Mouse (Mus musculus) neural tube, embryonic 15.5 days (tissue): Measurements from ENCODE around the gene Stx1a. TPM values are rescaled to one million over a fixed set of nuclear protein-coding genes. Genes with fewer than 3 reads are reported as not detected.
"Not testable (repeated sequence)": the region's sequence is repeated elsewhere in the genome, so short reads cannot be mapped to it uniquely, and the experiment has no call there.

ENCODE experiments used
- ATAC-seq: fragments of 200-750 bp; cut with Nextera tagmentation; 2 replicates; pipeline ENCODE4 v1.8.0; 2017; ENCODE audit warnings: mild to moderate bottlenecking, moderate TSS enrichment, moderate library complexity; ENCODE audit not compliant: low FRiP score
- H3K27ac ChIP-seq: fragments of 300-500 bp; sonication (generic); replicated peaks from 2 replicates; pipeline ENCODE4 v1.5.1; 2015; ENCODE audit warnings: mild to moderate bottlenecking, inconsistent platforms
- H3K27me3 ChIP-seq: fragments of 300-500 bp; sonication (generic); replicated peaks from 2 replicates; pipeline ENCODE4 v1.6.1; 2015; ENCODE audit warnings: inconsistent platforms
- H3K36me3 ChIP-seq: fragments of 300-500 bp; sonication (generic); 2 replicates; pipeline ENCODE4 v1.6.1; 2015; ENCODE audit warnings: inconsistent platforms
- H3K4me1 ChIP-seq: fragments of 300-500 bp; sonication (generic); 2 replicates; pipeline ENCODE4 v1.6.1; 2015; ENCODE audit warnings: inconsistent platforms
- H3K4me2 ChIP-seq: fragments of 300-500 bp; sonication (generic); 2 replicates; pipeline ENCODE4 v1.6.1; 2015; ENCODE audit warnings: inconsistent platforms, mild to moderate bottlenecking, moderate library complexity
- H3K4me3 ChIP-seq: fragments of 300-500 bp; sonication (generic); replicated peaks from 2 replicates; pipeline ENCODE4 v1.5.1; 2015; ENCODE audit warnings: mild to moderate bottlenecking, inconsistent platforms
- H3K9ac ChIP-seq: fragments of 300-500 bp; sonication (generic); replicated peaks from 2 replicates; pipeline ENCODE4 v1.6.1; 2015; ENCODE audit warnings: mild to moderate bottlenecking, inconsistent platforms
- H3K9me3 ChIP-seq: fragments of 300-500 bp; sonication (generic); replicated peaks from 2 replicates; pipeline ENCODE4 v1.6.1; 2016; ENCODE audit warnings: inconsistent platforms
- WGBS: fragments of 180-500 bp; shearing (Covaris S2); methylation state at CpG from one replicate; pipeline ENCODE4 v1.1.7; 2015; ENCODE audit warnings: mixed read lengths; 5-methylcytosine and 5-hydroxymethylcytosine counted together
- polyA plus RNA-seq: library from polyadenylated mRNA; unstranded; fragments of >200 nt; fragmentation: Nextera tagmentation; extraction: Ambion mirVana; gene quantifications from 2 replicates; pipeline ENCODE4 v1.2.1, GENCODE M21; 2015

Stx1a gene
- polyA plus RNA-seq, 1 experiment from 2014 or later, result 141 TPM

DNA sequence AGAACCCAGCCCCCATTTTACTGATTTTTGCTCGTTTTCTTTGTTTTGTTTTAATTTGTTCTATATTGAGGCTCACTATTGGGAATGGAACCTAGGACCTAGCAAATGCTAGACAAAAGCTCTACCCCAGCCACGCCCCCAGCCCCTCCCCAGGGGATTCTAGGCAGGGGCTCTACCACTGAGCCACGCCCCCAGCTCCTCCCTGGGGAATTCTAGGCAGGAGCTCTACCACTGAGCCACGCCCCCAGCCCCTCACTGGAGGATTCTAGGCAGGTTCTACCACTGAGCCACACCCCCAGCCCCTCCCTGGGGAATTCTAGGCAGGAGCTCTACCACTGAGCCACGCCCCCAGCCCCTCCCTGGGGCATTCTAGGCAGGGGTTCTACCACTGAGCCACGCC is 26.0 kb downstream of the Stx1a start:
- not testable (repeated sequence) for H3K4me3 ChIP-seq, H3K4me2 ChIP-seq, H3K27me3 ChIP-seq, H3K27ac ChIP-seq, H3K4me1 ChIP-seq, H3K9me3 ChIP-seq, ATAC-seq, H3K9ac ChIP-seq
- H3K36me3 ChIP-seq, result peaks cover 78% of the 10 kb centered on the region
- 89% methylated on average over 6 of the region's 6 CpGs for WGBS

DNA sequence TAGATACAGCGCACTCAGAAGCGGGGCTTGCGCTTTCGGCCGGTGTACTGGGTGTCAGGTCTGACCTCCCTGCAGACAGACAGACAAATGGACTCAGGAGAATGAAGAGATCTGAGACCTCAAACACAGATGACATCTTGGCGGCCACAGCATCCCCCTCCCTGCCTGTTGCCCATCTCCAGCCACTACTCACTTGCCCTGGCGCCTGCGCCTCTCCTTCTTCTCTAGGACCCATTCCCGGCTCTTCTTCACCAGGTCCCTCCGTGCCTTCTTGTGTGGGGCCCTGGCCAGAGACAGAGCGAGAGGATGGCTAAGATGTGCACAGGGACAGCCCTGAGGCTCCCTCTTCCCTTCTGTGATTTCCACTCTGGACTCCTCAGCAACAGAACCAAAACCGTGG is 30.1 kb downstream of the Stx1a start:
- H3K9me3 ChIP-seq, result no peaks in the 10 kb centered on the region
- H3K4me1 ChIP-seq, result no peaks in the 10 kb centered on the region
- no peak overlapping the region for H3K4me2 ChIP-seq
- H3K27me3 ChIP-seq, result no peaks in the 10 kb centered on the region
- H3K27ac ChIP-seq, result no peak overlapping the region
- ATAC-seq, result no peak
- 90% methylated on average over 12 of the region's 12 CpGs for WGBS
- no peak overlapping the region for H3K9ac ChIP-seq
- H3K36me3 ChIP-seq, result peaks cover 85% of the 10 kb centered on the region
- H3K4me3 ChIP-seq, result no peak overlapping the region

- Histone ChIP-seq H3K9me3 (no peaks in the 10 kb centered on the region), H3K4me1 (peaks cover 30% of the 10 kb centered on the region), H3K27ac (peak within 1 kb of the TSS; percentile 85), H3K9ac (peak within 1 kb of the TSS; percentile 72), H3K4me3 (peak within 1 kb of the TSS; percentile 88), H3K27me3 (no peaks in the 10 kb centered on the region), H3K36me3 (peaks cover 39% of the 10 kb centered on the region), H3K4me2 (peak within 1 kb of the TSS; percentile 93)
- ATAC-seq, result peak; percentile 97
- under 1% methylated on average over 52 of the region's 52 CpGs for WGBS
Observed at GRCm38 (mm10) chr5:135063629-135064381, 40.5 kb downstream of the Stx1a start, which contains the start of gene Dnajc30. TSS of gene Dnajc30 (plus strand) at chr5:135064202.

DNA sequence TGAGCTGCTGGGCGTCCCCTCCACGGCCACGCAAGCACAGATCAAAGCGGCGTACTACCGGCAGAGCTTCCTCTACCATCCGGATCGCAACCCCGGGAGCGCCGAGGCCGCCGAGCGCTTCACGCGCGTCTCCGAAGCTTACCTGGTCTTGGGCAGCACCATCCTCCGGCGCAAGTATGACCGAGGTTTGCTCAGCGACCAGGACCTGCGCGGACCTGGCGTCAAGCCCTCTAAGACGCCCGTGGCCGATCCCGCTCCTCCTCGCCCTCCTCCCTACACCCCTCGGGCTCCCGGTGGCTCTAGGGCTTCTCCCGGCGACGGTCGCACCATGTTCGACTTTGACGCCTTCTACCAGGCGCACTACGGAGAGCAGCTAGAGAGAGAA is 41.1 kb downstream of the Stx1a start:
- WGBS, result under 1% methylated on average over 40 of the region's 40 CpGs
- Histone ChIP-seq H3K27me3 (no peaks in the 10 kb centered on the region), H3K4me1 (peaks cover 30% of the 10 kb centered on the region), H3K9ac (peak overlapping the region; percentile 72), H3K4me3 (peak overlapping the region; percentile 88), H3K36me3 (peaks cover 33% of the 10 kb centered on the region), H3K9me3 (no peaks in the 10 kb centered on the region), H3K4me2 (peak overlapping the region; percentile 93), H3K27ac (peak overlapping the region; percentile 85)
- ATAC-seq, result peak; percentile 69

GRCm38 (mm10) chr5:135064909-135065446 is 41.7 kb downstream of the Stx1a start, which contains the start of gene Bud23:
TSS of gene Bud23 (minus strand) at chr5:135064959.
- H3K9ac ChIP-seq, result peak within 1 kb of the TSS; percentile 72
- H3K36me3 ChIP-seq, result peaks cover 28% of the 10 kb centered on the region
- H3K4me3 ChIP-seq, result peak within 1 kb of the TSS; percentile 88
- WGBS, result 81% methylated on average over 9 of the region's 9 CpGs
- not testable (repeated sequence) for H3K27me3 ChIP-seq, H3K9me3 ChIP-seq, ATAC-seq
- H3K4me2 ChIP-seq, result peak within 1 kb of the TSS; percentile 93
- H3K4me1 ChIP-seq, result peaks cover 30% of the 10 kb centered on the region
- peak within 1 kb of the TSS; percentile 85 for H3K27ac ChIP-seq

DNA sequence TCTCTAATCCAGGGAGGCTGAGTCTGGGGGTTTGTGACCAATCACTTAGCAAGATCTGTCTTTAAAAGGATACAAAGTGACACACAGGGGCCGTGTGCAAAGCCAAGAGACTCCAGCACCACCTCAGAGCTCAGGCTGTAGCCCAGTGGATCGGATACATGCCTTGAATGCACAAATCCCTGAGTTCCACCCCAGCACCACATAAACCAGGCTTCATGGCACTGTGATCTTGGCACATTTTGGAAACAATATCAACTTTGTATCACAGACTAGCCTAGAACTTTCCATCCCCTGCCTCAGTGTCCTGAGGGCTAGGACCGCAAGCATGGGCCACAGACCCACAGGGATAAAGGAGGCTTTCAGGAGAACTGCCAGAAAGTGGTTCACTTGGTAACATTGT is 42.7 kb downstream of the Stx1a start:
- no peak for ATAC-seq
- H3K4me2 ChIP-seq, result no peak overlapping the region; the same call in 1 of the 2 replicates
- 91% methylated on average over 3 of the region's 3 CpGs for WGBS

DNA sequence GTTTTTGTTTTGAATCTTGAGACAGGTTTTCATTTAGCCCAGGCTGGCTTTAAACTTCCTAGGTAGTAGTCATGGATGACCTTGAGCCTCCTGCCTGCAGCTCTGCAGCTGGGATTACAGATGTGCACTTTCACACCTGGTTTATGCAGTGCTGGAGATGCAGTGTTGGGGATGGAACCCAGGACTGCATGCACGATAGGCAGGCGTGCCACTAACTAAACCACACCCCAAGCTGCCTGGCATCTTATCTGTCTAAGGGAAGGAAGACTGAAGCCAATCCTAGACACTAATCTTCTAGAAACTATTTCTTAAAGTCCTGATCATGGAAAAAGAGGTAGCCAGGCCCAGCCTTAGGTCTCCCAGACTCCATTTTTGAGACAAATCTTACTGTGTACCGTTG is 47.2 kb downstream of the Stx1a start:
- H3K4me2 ChIP-seq, result no peak overlapping the region
- no peak overlapping the region for H3K27ac ChIP-seq
- no peak for ATAC-seq
- no peak overlapping the region for H3K4me3 ChIP-seq
- no peak overlapping the region for H3K9ac ChIP-seq
- peaks cover 25% of the 10 kb centered on the region for H3K4me1 ChIP-seq
- no peaks in the 10 kb centered on the region for H3K27me3 ChIP-seq
- H3K36me3 ChIP-seq, result peaks cover 48% of the 10 kb centered on the region
- 86% methylated on average over 3 of the region's 3 CpGs for WGBS
- no peaks in the 10 kb centered on the region for H3K9me3 ChIP-seq

More for the DNA sequence above, 42.7 kb downstream of the Stx1a start:
- H3K4me3 ChIP-seq, result no peak overlapping the region
- no peak overlapping the region for H3K9ac ChIP-seq
- peaks cover 30% of the 10 kb centered on the region for H3K4me1 ChIP-seq
- H3K9me3 ChIP-seq, result no peaks in the 10 kb centered on the region
- peaks cover 18% of the 10 kb centered on the region for H3K36me3 ChIP-seq
- H3K27ac ChIP-seq, result no peak overlapping the region
- no peaks in the 10 kb centered on the region for H3K27me3 ChIP-seq

DNA sequence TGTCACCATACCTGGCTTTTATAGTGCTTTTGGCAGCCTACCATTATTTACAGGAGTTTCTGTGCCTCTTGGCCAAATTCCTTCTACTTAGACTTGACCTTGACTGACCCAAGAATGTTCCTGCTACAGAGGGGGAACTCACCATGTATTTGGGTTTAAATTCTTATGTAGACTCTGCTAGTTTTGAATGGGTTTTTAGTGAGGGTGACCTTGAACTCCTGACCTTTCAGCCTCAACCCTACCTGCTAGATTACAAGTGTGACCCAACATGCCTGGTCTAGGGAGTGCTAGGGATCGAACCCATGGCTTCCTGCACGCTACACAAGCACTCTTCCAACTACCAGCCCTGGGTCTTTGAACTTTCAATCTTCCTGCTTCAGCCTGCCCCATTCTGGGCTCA is 48.8 kb downstream of the Stx1a start:
- 95% methylated on average over 2 of the region's 2 CpGs for WGBS
- Histone ChIP-seq H3K27ac (no peak overlapping the region), H3K9ac (no peak overlapping the region), H3K4me1 (peaks cover 32% of the 10 kb centered on the region), H3K27me3 (no peaks in the 10 kb centered on the region), H3K9me3 (no peaks in the 10 kb centered on the region), H3K4me3 (no peak overlapping the region), H3K36me3 (peaks cover 50% of the 10 kb centered on the region), H3K4me2 (no peak overlapping the region)
- ATAC-seq, result no peak

DNA sequence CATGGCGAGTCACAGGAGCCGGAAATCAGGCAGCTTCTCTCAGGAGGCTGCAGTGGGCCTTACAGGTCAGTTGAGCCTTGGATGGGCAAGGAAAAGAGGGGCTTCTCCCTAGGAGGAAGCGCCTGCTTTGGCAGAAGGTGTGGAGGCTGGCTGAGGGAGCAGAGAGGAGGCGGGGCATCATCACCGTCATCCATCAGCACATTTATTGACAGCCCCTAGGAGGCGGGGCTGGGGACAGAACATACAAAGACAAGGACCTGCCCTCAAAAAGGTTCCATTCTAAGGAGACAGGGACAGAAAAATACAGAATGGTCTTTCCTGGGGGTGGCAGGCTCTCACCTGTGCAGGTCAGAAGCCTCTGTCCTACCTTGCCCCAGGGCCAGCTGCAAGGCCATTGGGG is 49.4 kb downstream of the Stx1a start:
- Histone ChIP-seq H3K4me1 (peaks cover 34% of the 10 kb centered on the region), H3K36me3 (peaks cover 43% of the 10 kb centered on the region), H3K4me3 (no peak overlapping the region), H3K4me2 (no peak overlapping the region), H3K9ac (no peak overlapping the region; the same call in 1 of the 2 replicates), H3K27ac (no peak overlapping the region), H3K9me3 (no peaks in the 10 kb centered on the region), H3K27me3 (no peaks in the 10 kb centered on the region)
- 74% methylated on average over 6 of the region's 6 CpGs for WGBS
- no peak for ATAC-seq

- ATAC-seq, result no peak
- H3K36me3 ChIP-seq, result peaks cover 36% of the 10 kb centered on the region
- H3K4me2 ChIP-seq, result peak overlapping the region; percentile 19; the same call in 1 of the 2 replicates
- no peak overlapping the region; the same call in 1 of the 2 replicates for H3K9ac ChIP-seq
- H3K9me3 ChIP-seq, result no peaks in the 10 kb centered on the region
- H3K27me3 ChIP-seq, result no peaks in the 10 kb centered on the region
- WGBS, result 15% methylated on average over 26 of the region's 26 CpGs
- no peak overlapping the region for H3K27ac ChIP-seq
- H3K4me1 ChIP-seq, result peaks cover 37% of the 10 kb centered on the region
- H3K4me3 ChIP-seq, result no peak overlapping the region
Observed at GRCm38 (mm10) chr5:135073349-135074150, 50.3 kb downstream of the Stx1a start.

GRCm38 (mm10) chr5:135075655-135076054 is 52.4 kb downstream of the Stx1a start:
- Histone ChIP-seq H3K9ac (no peak overlapping the region), H3K36me3 (peaks cover 36% of the 10 kb centered on the region), H3K9me3 (no peaks in the 10 kb centered on the region), H3K4me3 (no peak overlapping the region), H3K4me2 (no peak overlapping the region), H3K27ac (no peak overlapping the region), H3K27me3 (peaks cover 3% of the 10 kb centered on the region; the same call in 1 of the 2 replicates), H3K4me1 (peaks cover 38% of the 10 kb centered on the region)
- WGBS, result 77% methylated on average over 4 of the region's 4 CpGs
- ATAC-seq, result no peak
